In the genomic region with DNA sequence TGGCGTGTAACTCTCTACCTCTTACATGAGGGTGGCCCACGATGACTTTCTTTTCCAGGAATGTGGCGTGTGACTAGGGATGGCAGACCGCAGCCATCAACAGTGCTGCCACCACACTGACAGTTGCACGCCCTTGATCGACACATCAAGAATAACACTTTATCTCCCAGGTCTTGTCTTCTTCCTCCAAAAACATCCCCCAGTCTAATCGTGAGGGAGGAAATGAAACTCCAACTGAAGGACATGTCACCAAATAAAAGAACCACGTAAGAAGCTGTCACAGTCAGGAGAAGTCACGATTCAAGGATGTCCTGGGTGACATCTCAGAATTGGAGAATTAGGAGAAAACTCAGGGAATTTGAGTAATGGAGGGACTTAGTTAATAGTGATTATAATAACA, we compare ENCODE assay signal across 21 mouse cellular contexts.
"Had no signal": no experiment of that assay in that cellular context is flagged by ENCODE, and none has a peak within 500 bp of the region (broad histone marks: within the 10 kb centered on the region; RNA-seq: fewer than 3 reads in every experiment).

No protein-coding gene starts in this region.

- H3K27ac ChIP-seq: gastrocnemius, adult 2 months; hindbrain, embryonic 13.5 days; hindbrain, embryonic 15.5 days; hindbrain, postnatal 0 days; layer of hippocampus, adult 2 months; left cerebral cortex, adult 2 months; limb, embryonic 10.5 days; limb, embryonic 12.5 days; liver, embryonic 13.5 days had no signal

- H3K4me1 ChIP-seq: hindbrain, embryonic 13.5 days; hindbrain, embryonic 15.5 days; limb, embryonic 10.5 days had no signal

- ATAC-seq: hindbrain, postnatal 0 days; intestine, embryonic 16.5 days had no signal

- H3K9me3 ChIP-seq: hindbrain, embryonic 13.5 days; hindbrain, embryonic 15.5 days; limb, embryonic 10.5 days; limb, embryonic 12.5 days; liver, embryonic 13.5 days had no signal

- H3K27me3 ChIP-seq: hindbrain, embryonic 15.5 days; limb, embryonic 12.5 days had no signal

- H3K4me3 ChIP-seq: gastrocnemius, adult 2 months; hindbrain, embryonic 13.5 days; hindbrain, embryonic 15.5 days; layer of hippocampus, adult 2 months; left cerebral cortex, adult 2 months; limb, embryonic 10.5 days; limb, embryonic 12.5 days; liver, embryonic 13.5 days had no signal

- H3K36me3 ChIP-seq: hindbrain, embryonic 13.5 days; hindbrain, embryonic 15.5 days; limb, embryonic 10.5 days; limb, embryonic 12.5 days; liver, embryonic 13.5 days had no signal

- DNase-seq: gastrocnemius, adult 2 months; gastrocnemius, postnatal 10 days; gastrocnemius, postnatal 25 days; heart, adult 18-20 months; heart, postnatal 10 days; heart, postnatal 36 days; kidney, adult 11 months; kidney, adult 8-10 months; kidney, postnatal 10 days; kidney, postnatal 25 days; kidney, postnatal 4 days; liver; liver, embryonic 13.5 days had no signal
